Mouse (Mus musculus) mesoderm, embryonic 11.5 days (tissue): Measurements from ENCODE around the gene Meis1.
A peak's percentile ranks its signal among the peaks of the same experiment; 100 is the strongest.

Experiments
- DNase-seq: peaks from one replicate; pipeline ENCODE4 v3.0.0-alpha.2; 2012; ENCODE audit warnings: low read depth, low spot score

Gene Meis1

DNA sequence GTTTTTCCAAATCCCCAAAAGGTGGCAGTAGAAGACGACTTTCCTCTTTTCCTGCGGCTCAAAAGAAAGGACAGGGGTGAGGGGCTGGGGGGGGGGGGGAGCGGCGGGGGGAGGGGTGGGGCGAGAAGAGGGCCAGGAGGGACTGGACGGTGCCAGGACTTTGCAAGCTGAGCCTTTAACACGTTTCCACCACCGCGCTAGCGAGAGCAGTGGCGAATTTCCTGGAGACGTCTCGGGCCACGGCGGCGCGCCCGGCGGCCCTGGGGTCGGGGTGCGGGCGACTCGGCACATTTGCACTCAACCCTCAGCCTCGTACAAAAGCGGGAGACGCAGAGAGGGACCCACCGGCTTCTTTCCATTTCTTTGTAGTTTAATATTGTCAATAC is 141.2 kb downstream of the Meis1 start:
- DNase-seq, result peak; percentile 91

GRCm38 (mm10) chr11:18876886-18877625 is 141.7 kb downstream of the Meis1 start:
- DNase-seq, result peak; percentile 61

DNA sequence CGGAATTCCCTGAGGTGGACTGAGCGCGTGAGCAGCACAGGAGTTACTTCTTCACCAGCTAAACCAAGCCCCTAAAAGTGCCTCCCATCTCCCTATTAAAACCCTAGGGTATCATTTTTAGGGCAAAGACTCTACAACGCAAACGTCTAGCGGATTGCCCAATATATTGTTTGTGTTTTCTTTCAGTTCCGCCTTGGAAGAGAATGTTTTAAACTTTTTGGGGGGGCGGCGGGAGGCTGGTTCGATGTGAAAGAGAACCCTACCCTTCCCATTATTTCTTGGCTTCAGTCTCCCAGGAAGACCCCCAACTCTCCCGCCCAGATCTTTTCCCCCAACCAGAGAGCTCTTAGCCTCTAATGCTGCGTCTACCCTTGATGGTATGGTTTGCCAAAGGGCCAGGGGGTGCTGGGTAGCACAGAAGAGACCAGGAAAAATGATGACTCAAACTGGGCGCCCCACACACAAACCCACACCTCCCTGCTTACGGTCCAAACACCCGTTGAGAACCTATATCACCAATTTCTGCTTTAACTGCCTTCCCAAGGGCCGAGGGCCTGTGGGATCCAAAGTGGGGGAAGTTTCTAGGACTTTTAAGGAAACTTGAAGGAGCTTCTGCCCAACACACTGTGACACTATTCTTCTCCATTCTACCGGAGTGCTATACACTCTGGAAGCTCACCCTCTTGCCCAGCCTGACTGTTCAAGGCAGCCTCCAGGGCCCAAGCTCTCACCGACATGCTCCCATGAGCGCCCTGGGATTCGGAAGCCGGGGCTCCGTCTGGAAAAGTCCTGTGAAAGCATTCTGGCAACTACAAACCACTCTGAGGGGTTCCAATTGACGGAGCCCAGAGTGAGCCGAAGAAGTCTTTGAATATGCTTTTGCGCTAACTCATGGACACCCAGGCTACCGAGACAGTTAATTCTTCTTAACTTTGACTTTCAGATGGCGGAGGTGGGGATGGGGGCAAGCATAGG is 142.6 kb downstream of the Meis1 start:
- no peak for DNase-seq

DNA sequence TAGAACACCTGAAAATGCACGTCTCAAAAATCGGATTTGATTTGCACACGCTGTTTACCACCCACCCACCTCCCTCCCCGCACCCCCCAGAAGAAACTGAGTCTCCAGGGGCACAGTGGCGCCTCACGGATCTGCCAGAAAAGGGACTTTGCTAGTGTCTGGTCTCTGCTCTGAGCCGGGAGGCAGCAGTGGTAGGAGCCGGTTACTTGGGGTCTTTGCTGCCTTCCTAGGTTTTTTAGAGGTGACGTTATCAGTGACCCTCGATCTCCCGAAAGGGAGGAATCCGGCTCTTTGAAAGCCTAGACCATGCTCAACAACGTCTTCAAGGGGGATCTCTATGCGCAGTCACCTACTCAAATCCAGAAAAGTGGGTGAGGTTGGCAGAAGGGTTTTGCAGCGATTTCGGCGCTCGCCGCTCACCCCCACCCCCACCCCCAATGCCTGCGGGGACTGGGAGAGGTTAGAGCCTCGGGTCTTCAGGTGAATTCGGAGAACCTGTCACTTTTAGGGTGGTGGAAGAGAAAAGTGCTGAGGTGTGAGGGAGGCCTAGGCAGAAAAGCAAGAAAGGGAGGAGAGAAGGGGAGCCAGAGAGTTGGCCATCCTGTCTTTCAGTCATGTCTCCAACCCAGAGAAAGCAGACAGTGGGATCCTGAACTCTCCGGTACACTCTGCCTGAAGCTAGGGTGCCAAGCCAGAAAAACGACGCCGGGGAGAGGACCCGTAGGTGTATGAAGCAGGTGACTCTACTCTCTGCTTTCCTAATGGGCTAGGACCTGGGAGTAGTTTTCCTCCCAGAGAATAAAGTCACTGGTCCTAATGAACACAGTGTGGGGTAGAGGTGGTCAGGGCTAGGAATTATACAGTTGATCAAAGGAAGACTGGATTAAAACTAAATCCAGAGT is 143.5 kb downstream of the Meis1 start:
- DNase-seq, result no peak

- peak; percentile 80 for DNase-seq
Measured at GRCm38 (mm10) chr11:18874278-18875000, 144.3 kb downstream of the Meis1 start.

DNA sequence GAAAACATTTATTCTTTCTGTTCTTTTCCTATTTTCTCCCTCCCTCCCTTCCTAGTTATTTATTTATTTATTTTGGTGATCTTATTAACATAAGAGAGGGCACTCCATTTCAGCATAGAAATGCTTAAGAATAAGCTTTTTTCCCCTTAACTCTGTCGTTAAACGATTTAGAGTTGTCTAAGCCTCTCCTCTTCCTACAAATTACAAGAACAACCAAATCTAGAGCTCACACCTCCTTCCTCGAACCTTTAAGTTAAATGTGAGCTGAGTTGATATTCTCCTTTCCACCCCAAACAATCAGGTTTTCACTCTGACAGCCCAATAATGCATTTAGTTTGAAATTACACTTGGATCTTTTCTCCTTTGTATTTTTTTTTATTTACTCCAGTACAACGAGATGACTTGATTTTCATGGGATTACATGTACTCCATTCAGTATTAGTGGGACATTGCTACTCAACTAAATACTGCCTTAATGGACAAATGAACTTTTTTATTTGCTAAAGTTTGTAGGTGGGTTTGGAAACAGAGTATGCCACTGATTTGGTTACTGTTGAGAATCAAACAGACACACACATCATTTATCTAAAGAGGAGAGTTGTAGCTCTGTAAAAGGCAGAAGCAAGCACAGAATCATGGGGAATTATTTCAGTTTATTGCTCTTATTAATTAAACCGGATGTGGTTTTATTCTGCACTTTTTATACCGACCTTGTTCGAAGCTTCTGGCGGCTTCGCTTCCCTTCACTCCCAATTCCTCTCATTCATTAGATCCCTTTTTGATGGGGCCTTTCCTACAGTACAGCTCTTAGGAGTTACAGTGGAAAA is 145.1 kb downstream of the Meis1 start:
- no peak for DNase-seq

- no peak for DNase-seq
Measured at GRCm38 (mm10) chr11:18872793-18873192, 146.0 kb downstream of the Meis1 start.

- no peak for DNase-seq
Measured at GRCm38 (mm10) chr11:18872118-18872751, 146.6 kb downstream of the Meis1 start.

GRCm38 (mm10) chr11:18871170-18872081 is 147.4 kb downstream of the Meis1 start:
- DNase-seq, result peak; percentile 61

GRCm38 (mm10) chr11:18870121-18870931 is 148.5 kb downstream of the Meis1 start:
- no peak for DNase-seq

GRCm38 (mm10) chr11:18869429-18869969 is 149.3 kb downstream of the Meis1 start:
- no peak for DNase-seq

DNA sequence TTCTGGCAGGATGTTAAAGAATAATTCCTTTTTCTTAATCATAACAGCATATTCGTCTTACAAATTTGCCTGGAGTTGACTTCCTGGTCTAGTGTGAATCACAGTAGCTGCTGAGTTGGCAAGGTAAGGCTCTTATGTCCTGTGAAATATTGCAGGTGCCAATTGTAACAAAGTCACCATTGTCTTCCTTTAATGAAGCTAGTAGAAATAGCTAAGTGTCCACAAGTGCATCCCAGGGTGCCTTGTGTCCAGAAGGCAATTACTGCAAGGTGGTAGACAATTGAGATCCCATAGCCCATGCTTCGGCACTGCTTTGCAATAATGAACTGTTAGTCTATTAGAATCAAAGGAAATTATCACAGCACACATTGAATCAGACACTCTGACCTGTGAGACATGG is 151.1 kb downstream of the Meis1 start:
- DNase-seq, result no peak

GRCm38 (mm10) chr11:18866198-18866836 is 152.5 kb downstream of the Meis1 start:
- DNase-seq, result no peak

DNA sequence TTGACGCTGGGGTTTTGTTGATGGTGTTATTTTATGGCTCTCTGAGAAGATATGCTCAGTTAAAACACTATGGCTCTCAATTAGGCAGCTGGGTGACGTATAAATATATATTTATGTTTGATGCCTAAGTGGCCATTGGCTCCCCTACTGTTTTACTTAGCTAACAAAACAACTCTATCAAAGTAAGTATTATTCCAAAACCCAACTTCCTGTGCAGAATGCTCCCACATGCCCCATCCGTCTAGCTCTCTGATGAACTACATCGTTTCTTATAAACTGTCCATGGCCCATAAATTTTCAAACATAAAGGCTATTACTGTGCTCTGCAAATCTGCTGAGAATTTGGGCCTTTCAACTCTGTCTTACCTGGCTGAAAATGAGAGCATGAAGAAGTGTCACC is 168.0 kb downstream of the Meis1 start:
- DNase-seq, result peak; percentile 37

- DNase-seq, result no peak
Measured at GRCm38 (mm10) chr11:18847650-18848049, 171.1 kb downstream of the Meis1 start.

- no peak for DNase-seq
Measured at GRCm38 (mm10) chr11:18846472-18846871, 172.3 kb downstream of the Meis1 start.

DNA sequence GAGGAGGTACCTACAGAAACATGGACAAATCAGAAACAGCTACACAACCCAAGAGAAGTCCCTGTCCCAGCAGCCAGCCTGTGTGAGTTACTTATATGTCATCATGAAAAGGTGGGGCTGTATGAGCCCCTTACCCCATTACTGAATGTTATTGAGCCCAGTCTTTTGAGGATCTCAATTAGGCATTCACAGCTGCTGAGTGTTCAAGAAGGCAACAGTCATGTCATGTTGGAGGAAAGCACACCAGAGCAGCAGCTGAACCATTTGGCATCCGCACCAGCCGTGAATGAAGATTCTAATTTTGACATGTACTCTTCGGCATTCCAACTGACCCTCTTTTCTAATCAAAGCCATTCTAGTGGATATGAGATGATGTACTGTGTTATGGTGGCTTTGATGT is 172.9 kb downstream of the Meis1 start:
- no peak for DNase-seq
